Mouse (Mus musculus) stomach, postnatal 0 days (tissue): ENCODE measurements around the gene Togaram2. TPM values are rescaled to one million over a fixed set of nuclear protein-coding genes. Genes with fewer than 3 reads are reported as not detected.

Experiments used
- ATAC-seq: fragments of 200-750 bp; cut with Nextera tagmentation; 2 replicates; pipeline ENCODE4 v1.8.0; 2017; ENCODE audit not compliant: low FRiP score, low TSS enrichment
- DNase-seq: peaks from one replicate; pipeline ENCODE4 v3.0.0-alpha.2; 2016; ENCODE audit warnings: low spot score
- H3K27ac ChIP-seq: fragments of 300-500 bp; sonication (generic); replicated peaks from 2 replicates; pipeline ENCODE4 v1.5.1; 2014; ENCODE audit warnings: mild to moderate bottlenecking, control low read depth
- H3K27me3 ChIP-seq: fragments of 300-500 bp; sonication (generic); 2 replicates; pipeline ENCODE4 v1.6.1; 2014; ENCODE audit warnings: low read length; ENCODE audit not compliant: control insufficient read depth, insufficient read depth
- H3K36me3 ChIP-seq: fragments of 300-500 bp; sonication (generic); 2 replicates; pipeline ENCODE4 v1.6.1; 2014; ENCODE audit warnings: low read length, mixed read lengths; ENCODE audit not compliant: control insufficient read depth, insufficient read depth
- H3K4me1 ChIP-seq: fragments of 300-500 bp; sonication (generic); replicated peaks from 2 replicates; pipeline ENCODE4 v1.6.1; 2014; ENCODE audit warnings: antibody characterized with exemption; ENCODE audit not compliant: control insufficient read depth, insufficient read depth
- H3K4me2 ChIP-seq: fragments of 300-500 bp; sonication (generic); replicated peaks from 2 replicates; pipeline ENCODE4 v1.6.1; 2014; ENCODE audit warnings: low read depth, mild to moderate bottlenecking, control low read depth, moderate library complexity
- H3K4me3 ChIP-seq: fragments of 300-500 bp; sonication (generic); 2 replicates; pipeline ENCODE4 v1.5.1; 2014; ENCODE audit warnings: low read depth, low read length, control low read depth
- H3K9ac ChIP-seq: fragments of 300-500 bp; sonication (generic); 2 replicates; pipeline ENCODE4 v1.6.1; 2014; ENCODE audit warnings: mild to moderate bottlenecking, low read length, control low read depth, mixed read lengths
- H3K9me3 ChIP-seq: fragments of 300-500 bp; sonication (generic); 2 replicates; pipeline ENCODE4 v1.6.1; 2016; ENCODE audit warnings: low read length; ENCODE audit not compliant: control insufficient read depth
- CTCF ChIP-seq: IDR thresholded peaks from 2 replicates; pipeline ENCODE4 v1.5.1; 2016; ENCODE audit warnings: antibody characterized with exemption, low read depth, mild to moderate bottlenecking, moderate library complexity
- EP300 ChIP-seq: optimal IDR thresholded peaks from 2 replicates; pipeline ENCODE3; 2016; ENCODE audit warnings: antibody characterized with exemption
- WGBS: fragments of 180-500 bp; shearing (Covaris S2); extraction: QIAGEN DNeasy Blood & Tissue Kit; methylation state at CpG from one replicate; pipeline ENCODE4 v1.1.7; 2014; 5-methylcytosine and 5-hydroxymethylcytosine counted together
- polyA plus RNA-seq: library from polyadenylated mRNA; unstranded; fragments of >200 nt; fragmentation: Nextera tagmentation; extraction: Ambion mirVana; gene quantifications from 2 replicates; pipeline ENCODE4 v1.2.1, GENCODE M21; 2015

The Togaram2 gene
- polyA plus RNA-seq, 1 experiment from 2014 or later = 0.55 TPM

DNA sequence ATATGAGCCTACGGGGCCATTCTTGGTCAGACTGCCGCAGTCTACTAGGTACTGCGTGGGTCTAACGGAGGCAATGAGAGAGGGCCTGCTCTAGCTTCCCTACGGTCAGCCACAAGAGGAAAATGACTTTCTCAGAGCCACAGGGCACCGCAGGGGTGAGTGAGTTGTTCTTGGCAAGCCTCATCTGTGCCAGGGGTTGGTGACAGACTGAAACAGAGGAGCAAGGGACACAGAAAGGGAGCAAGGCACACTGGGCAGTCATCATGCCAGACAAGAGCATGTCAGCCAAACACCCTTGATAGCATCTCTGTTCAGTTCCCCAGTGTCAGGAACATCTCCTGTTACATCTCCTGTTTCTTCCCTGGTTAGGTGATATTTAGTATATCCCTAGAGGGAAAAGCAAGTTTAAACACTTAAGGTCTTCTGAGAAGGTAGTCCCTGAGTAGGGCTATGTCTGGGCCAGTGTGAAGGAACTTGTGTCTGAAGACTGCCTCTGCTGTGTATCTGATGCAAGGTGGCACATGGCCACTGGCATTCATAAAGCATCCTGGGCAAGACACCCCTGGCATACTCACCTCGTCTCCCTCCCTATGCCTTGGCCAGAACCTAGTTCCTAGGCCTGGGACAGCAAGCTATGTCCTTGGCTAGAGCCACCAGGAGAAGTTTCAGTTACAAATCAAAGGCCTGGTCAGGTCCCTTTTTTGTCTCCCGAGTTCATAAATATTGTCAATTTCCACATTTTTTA is 45.0 kb downstream of the Togaram2 start:
- 81% methylated on average over 8 of the region's 8 CpGs for WGBS
- Histone ChIP-seq H3K9ac (no peak overlapping the region), H3K27ac (no peak overlapping the region), H3K9me3 (no peaks in the 10 kb centered on the region), H3K27me3 (no peaks in the 10 kb centered on the region), H3K4me1 (no peaks in the 10 kb centered on the region), H3K4me2 (no peak overlapping the region), H3K4me3 (no peak overlapping the region), H3K36me3 (no peaks in the 10 kb centered on the region)
- ATAC-seq (no peak), DNase-seq (no peak)
- TF ChIP-seq CTCF (no peak), EP300 (no peak)

DNA sequence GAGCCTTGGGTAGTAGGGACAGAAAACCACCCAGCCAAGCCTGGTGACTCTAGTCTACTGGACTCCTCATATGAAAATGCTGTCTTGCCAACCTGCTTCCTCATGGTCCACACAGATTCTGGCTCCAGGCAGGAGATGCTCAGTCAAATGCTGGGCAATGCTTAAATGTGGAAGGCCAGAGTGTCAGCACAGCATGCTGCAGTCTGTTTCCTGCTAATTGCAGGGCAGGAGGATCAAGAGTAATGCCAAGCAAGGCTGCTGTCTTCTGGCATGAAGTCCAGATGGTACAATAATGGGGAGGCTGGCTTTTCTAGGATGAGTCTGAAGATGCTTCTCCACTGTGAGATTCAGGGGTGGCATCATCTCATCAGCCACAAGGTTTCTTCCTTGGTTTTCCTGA is 47.4 kb downstream of the Togaram2 start:
- Histone ChIP-seq H3K36me3 (no peaks in the 10 kb centered on the region), H3K9ac (no peak overlapping the region), H3K9me3 (no peaks in the 10 kb centered on the region), H3K4me2 (no peak overlapping the region), H3K4me3 (no peak overlapping the region), H3K27ac (no peak overlapping the region), H3K27me3 (no peaks in the 10 kb centered on the region), H3K4me1 (no peaks in the 10 kb centered on the region)
- no peak for DNase-seq
- no peak for ATAC-seq
- no peak for TF ChIP-seq EP300
- no peak for TF ChIP-seq CTCF

DNA sequence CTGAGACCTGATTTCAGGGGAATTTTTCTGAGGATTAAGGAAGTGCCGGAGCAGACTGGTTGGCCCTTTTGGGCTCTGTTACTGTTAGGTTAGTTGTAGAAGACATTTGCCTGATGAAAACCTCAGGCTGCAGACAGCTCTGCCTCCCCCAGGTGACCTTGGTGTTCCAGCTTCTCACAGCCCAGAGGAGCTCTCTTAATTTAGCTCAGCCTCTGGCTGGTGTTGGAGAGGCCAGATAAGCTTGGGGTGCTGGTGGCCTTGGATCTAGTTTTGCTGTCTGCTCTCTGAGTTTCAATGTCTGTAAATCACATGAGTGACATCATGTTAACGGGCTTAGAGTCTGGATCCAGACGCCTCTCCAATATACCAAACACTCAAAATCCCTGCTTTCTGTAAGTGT is 48.0 kb downstream of the Togaram2 start:
- TF ChIP-seq EP300 (no peak), CTCF (no peak)
- Histone ChIP-seq H3K27ac (no peak overlapping the region), H3K9me3 (no peaks in the 10 kb centered on the region), H3K9ac (no peak overlapping the region), H3K4me3 (no peak overlapping the region), H3K4me1 (no peaks in the 10 kb centered on the region), H3K27me3 (no peaks in the 10 kb centered on the region), H3K36me3 (no peaks in the 10 kb centered on the region), H3K4me2 (no peak overlapping the region)
- 53% methylated on average over 3 of the region's 3 CpGs for WGBS
- DNase-seq (no peak), ATAC-seq (no peak)

DNA sequence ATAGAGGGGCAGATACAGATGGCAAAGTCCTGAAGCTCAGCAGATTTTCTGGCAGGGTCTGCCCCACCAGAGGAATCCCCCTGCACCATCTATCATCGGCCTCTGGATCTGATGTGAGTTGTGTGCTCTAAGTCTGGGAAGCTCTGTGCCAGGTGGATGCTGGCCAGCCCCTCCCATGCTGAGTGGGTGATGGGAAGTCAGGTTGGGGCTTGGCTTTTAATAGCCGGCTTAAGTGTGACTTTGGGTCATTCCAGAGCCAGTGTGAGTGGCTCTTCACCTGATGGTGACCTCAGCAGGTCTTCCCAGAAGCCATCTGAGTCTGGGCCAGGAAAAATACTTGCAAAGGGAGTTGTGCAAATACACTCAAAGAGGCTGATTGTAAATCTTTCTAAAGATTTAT is 57.6 kb downstream of the Togaram2 start:
- Histone ChIP-seq H3K36me3 (no peaks in the 10 kb centered on the region), H3K4me3 (no peak overlapping the region), H3K27ac (0 out of 2 replicates have a peak overlapping the region, but pooled peaks have one; percentile 1), H3K9ac (no peak overlapping the region), H3K27me3 (no peaks in the 10 kb centered on the region), H3K4me1 (no peaks in the 10 kb centered on the region), H3K9me3 (no peaks in the 10 kb centered on the region), H3K4me2 (no peak overlapping the region)
- 30% methylated on average over 2 of the region's 2 CpGs for WGBS
- no peak for TF ChIP-seq EP300
- TF ChIP-seq CTCF = no peak
- ATAC-seq (peak; percentile 64; the same call in 1 of the 2 replicates), DNase-seq (no peak)

GRCm38 (mm10) chr17:71736442-71736841 is 63.4 kb downstream of the Togaram2 start:
- Histone ChIP-seq H3K36me3 (no peaks in the 10 kb centered on the region), H3K27ac (no peak overlapping the region), H3K9me3 (no peaks in the 10 kb centered on the region), H3K9ac (no peak overlapping the region), H3K4me1 (no peaks in the 10 kb centered on the region), H3K4me2 (no peak overlapping the region), H3K4me3 (no peak overlapping the region), H3K27me3 (no peaks in the 10 kb centered on the region)
- TF ChIP-seq CTCF (no peak), EP300 (no peak)
- DNase-seq (no peak), ATAC-seq (no peak)
- 33% methylated on average over 3 of the region's 3 CpGs for WGBS

DNA sequence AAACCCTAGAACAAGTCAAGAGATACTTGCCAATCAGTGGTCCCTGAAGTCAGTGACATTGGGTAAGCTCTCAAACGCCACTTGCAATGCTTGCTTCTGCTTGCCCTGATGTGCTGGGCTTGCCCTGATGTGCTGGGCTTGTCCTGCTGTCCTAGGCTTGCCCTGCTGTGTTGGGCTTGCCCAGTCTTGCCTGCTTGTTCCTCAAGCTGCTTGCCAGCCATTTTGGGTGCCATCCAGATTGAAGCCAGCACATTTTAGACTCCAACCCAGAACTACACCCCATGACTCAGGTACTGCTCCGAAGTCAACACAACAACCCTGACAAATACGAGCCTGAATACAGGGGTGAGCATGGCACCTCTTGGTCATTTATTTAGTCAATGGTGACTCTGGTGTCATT is 69.1 kb downstream of the Togaram2 start:
- TF ChIP-seq EP300 (no peak), CTCF (no peak)
- no peaks in the 10 kb centered on the region for H3K9me3 ChIP-seq
- no peak overlapping the region for H3K4me3 ChIP-seq
- 70% methylated on average over 3 of the region's 3 CpGs for WGBS
- H3K9ac ChIP-seq = no peak overlapping the region
- H3K27ac ChIP-seq = no peak overlapping the region
- H3K27me3 ChIP-seq = no peaks in the 10 kb centered on the region
- H3K4me1 ChIP-seq = no peaks in the 10 kb centered on the region
- no peaks in the 10 kb centered on the region for H3K36me3 ChIP-seq
- DNase-seq = no peak
- H3K4me2 ChIP-seq = no peak overlapping the region
- ATAC-seq = no peak
